Mouse (Mus musculus) cerebellum, postnatal 4 days (tissue): ENCODE measurements around the gene Tgfb3.

ENCODE experiments used
- DNase-seq, 2 experiments: peaks; one replicate each; pipeline ENCODE4 v3.0.0; 2022; ENCODE audit warnings: low spot score in 2 of 2, mixed read lengths in 1 of 2

Gene Tgfb3

DNA sequence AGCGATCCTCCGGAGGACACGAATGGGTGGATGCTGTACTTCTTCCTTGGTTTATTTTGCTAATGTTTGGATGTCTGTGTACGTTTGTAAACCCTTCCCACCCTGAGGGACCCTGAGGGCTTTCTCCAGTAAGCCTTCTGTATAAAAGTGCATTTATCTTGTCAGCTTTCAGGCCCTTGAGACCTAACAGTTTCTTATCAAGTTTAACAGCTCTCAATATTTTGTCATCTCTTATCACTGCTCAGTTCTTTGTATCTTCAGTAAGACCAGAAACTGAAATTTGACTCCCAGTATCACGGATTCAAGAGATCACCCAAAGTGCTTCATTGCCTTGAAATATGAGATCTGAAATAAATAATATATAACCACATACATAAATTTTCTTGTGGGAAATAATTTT lies 47.9 kb downstream of the Tgfb3 start:
- no peak for DNase-seq

DNA sequence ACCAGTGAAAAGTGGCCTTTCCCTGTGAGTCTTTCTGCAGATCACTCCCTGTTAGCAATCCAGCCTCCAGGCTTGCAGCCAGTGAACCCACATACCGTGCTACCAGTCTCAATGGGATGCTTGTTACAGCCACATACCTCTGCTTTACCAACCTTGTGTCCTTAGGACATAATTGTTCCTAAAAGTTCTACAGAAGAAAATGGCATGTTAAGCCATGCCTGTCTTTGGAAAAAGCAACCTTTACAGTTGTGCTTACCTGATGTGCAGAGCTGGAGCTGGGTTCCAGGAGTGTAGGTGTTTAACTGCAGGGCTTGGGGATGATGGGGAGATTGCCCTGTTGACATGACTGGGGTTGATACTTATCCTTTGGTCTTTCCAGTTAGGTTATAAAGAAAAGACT lies 51.1 kb downstream of the Tgfb3 start:
- no peak for DNase-seq

DNA sequence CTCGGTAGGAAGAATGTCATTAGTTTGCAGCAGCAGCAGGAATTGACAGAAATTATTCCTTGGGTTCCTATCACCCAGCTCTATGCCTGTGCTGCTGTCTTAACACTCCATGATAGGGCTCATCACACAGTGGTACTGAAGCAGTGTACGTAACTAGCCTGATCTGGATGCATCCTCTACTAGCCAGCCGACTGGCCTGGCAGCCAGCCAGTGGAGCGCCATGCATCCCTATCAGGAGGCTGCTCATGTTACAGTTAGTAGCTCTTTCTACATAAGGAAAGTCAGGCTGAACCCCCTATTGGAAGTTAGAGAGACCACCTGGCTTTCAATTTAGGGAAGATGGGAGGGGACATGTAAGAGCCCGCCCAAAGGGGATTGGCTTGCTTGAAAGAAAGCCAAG lies 51.8 kb downstream of the Tgfb3 start:
- DNase-seq = peak in 1 of 2 experiments; percentile 34

DNA sequence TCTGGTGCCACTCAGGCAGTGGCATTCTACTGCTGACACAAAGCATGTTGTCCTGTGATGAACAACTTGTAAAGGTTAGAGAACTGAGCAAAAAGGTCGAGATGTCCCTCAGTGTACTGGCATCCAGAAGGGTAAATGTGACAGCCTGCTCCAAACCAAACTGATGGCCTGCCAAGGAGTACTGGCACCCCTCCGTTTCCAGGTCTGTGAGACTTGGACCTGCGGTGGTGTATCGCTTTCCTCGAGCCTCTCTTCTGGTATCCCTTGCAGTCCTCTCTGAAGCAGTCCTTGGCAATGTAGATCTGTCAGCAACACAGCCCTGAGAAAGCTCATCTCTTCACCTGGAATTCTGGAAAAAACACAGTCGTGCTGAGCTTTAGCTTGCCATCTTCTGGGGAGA lies 53.4 kb downstream of the Tgfb3 start:
- DNase-seq = no peak

DNA sequence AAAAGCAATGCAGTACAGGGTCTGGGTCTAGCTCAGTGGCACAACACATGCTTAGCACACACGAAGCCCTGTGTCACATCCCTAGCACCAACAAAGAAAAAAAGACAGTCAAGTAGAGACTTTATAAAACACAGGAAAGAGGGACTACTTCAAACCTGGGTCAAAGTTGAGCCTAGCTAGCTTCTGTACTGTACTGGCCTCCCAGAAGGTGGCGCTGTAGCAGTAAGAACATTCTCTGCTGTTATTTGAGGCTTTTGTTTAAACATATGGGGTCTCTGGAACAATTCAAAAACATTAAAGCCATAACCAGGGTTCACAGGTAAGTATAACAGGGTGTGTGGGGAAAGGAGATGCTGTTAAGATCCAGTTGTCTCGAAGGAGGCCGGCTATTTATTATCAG lies 54.4 kb downstream of the Tgfb3 start:
- peak in 1 of 2 experiments; percentile 33 for DNase-seq

DNA sequence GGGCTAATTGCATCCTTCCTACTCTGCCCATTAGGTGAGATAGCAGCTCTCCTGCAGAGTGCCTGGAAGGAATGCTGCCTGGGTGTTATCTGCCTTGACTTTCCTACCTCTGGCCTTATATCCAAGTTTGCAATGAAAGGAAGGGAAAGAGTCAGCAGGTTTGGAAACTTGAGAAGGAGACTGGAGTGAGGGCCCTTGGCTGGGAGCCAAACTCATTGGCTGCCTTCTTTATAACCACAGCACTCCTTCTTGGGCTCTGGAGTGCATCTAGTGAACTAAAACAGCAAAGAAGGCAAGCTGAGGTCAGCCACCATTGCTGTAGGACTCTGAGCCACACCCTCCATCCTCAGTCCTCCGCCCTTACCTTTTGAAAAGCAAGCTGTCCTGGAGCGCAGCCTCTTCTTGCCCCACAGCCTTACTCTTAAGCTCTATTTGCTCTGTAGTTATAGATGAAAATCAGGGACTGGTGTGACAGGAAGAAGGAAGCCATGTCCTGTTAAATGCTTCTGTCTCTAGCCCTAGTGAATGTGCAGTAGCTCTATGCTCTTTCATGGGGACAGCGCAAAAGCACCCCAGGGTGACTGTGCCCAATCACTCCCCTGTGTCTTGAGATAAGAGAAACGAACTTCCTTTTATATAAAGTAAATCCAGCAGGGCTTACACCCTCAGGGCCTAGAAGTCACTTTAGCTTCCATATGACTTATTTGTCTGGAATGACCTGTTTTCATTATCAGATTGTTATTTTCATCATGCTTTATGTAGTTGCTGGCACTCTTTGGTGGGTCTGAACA lies 55.6 kb downstream of the Tgfb3 start:
- peak in 1 of 2 experiments; percentile 14 for DNase-seq

DNA sequence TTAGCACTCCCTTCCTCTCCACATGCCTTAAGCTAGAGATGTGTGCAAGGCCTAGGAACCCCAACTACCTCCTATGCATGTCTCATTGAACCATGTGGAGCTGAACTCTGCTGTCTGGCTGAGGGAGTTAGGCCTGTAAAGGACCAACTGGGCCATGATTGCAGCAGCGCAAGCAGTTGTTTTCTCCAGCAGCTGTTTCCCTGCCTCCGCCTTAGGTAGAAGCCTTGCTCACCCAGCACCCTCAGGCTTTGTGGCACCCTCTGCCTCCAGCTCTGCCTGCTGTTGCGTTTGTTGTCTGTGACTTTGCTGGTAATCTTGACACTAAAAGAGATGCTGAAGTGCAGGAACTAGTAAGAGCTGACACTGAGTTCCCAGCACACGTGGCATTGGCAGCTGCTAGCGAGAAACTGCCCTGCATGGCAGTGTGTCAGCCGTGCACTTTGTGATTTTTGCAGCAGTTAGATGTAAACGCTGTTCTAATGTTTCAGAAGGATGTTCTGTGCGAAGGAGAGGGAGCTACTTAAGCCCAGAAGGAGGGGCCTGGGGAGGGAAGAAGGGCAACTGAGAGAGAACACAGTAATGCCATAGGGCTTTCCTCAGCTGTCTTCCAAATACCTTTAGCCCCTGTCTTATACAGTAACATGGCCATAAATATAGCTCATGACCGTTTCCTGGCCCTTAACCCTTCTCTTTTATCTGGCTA lies 56.4 kb downstream of the Tgfb3 start:
- no peak for DNase-seq

DNA sequence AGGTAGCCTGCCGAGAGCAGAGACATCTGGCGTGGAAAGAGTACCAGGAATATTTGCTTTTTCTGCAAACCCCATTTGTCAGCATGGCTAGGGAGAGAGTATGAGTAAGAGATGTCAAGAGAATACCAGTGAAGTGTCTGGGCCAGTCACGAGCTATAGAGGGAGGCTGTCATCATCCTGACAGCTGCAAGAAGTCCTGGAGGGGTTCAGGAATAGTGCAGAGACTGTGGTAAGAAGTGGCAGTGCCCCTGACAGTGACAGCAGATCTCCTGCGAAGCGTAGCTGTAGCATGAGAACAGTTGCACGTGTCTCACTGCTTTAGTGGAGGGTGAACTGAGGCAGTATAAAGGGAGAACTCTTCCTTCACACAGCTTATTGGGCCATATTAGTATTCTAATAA lies 57.3 kb downstream of the Tgfb3 start:
- DNase-seq = no peak

DNA sequence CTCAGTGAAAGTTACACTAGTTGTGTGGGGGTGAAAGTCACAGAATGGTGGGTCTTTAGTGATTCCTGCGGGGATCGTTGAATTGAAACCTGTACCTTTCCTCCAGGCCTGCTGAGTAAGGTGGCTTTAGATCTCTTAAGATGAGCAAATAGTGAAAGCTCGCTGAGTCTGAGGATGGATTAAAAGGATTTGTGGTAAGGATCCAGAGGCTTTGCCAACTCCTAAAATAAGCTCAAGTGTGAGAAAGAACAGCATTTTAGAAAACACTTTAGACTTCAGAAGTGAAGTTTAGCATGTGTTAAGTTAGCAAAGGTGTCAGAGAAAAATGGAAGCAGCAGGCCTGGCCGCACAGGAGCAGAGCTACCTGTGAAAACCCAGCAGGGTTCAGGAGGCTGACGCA lies 61.5 kb downstream of the Tgfb3 start:
- no peak for DNase-seq

DNA sequence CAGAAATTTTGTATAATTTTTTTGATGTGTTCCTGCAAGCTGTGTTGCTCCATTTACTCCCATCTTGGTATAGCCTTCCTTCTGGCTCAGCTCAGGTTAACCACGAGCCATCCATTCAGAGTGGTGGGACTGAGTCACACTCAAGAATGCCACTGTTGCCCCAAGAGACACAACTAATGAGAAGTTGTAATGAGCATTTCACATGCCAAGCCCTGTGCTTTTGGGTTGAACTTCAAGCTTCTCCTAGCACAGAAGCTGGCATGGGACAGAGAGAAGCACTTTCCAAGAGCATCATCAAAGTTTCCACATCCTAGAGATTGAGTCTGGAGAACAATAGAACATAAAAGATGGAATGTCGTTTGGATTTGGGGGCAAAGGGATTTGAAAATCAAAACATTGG lies 63.7 kb downstream of the Tgfb3 start:
- no peak for DNase-seq

DNA sequence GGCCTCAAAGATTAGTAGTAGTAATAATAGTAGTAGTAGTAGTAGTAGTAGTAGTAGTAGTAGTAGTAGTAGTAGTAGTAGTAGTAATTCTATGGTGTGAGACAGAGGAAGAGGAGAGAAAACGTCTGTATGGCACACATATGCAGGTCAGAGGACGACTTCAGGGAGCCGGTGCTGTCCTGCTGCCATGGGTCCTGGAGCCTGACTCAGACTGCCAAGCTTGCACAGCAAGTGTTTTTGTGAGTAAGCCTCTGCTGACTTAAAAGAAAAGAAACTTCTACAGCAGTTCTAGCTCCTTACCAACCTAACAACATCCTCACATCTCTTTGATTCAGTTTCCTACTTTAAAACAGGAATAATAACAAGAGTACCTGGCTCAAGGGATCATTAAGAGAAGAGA lies 64.2 kb downstream of the Tgfb3 start:
- no peak for DNase-seq

DNA sequence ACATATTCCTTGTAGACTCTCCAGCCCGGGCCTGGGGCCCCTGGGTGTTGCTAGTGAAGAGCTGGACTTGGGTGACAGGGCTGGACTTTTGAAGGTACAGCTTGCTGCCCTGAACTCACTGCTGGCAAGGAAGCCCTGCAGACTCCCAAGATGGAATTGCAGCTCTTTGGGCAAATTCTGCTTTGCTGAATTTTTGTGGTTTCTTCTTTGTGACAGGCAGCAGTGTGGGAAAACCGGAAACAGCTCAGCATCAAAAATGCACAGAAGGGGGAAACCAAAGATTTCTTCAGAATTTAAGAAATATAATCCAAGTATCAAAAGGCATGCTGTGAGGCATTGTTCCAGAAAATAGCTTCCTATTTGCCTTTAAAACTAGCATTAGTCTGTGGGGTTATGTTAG lies 64.7 kb downstream of the Tgfb3 start:
- DNase-seq = no peak

DNA sequence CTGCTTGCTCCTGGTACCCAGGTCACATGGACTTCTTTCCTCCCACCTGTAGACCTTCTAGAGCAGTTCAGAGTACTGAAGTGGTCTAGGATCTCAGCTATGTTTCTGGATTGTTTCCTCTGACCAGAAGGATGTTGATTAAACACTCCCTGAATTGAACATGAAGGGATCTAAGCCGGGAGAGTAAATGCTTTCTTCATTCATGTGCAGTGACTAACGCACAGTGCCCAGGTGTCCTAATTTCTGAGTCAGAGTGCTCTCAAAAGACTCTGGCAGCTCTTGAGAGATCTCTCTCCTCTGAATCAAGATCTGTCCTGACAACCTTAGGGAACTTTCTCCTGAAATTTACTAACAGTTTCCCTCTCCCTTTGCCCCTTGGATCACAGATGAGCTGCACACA lies 66.6 kb downstream of the Tgfb3 start:
- DNase-seq = no peak

DNA sequence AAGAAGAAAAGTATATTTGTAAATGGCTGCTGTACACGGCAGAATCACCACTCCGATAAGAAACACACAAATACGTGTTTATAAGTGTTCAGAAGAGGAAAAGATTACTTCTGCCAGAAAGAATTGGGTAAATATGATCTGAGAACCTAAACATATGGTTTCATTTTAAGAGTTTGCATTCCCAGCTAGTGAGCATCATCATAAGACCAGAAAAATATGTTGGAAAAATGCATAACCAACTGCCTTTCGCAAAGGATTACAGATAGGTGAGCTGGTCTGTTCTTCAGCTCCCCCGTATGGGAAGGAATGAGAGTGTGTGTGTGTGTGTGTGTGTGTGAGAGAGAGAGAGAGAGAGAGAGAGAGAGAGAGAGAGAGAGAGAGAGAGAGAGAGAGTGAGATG lies 68.2 kb downstream of the Tgfb3 start:
- no peak for DNase-seq

DNA sequence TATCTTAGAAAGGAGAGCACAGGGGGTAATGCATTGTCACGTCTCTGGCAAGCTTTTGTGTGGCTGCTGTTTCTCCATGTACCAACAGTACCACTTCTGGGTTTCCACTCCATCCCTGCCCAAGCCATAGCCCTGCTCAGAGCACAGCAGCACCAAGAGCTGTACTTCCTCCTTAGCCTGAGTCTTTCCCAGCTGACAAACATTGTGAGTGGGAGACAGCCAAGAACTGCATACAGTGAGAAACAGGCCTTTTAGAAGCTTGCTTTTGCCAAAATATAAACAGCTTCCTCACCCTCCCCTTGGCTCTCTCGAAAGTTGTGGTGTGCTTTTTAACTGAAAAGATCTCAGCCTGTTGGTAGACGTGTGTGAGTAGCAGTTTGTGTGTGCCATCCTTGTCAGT lies 71.5 kb downstream of the Tgfb3 start:
- no peak for DNase-seq
